Mouse (Mus musculus): ENCODE measurements at regions not wholly inside any gene's neighbourhood (a gene's known extent, or its start where the extent isn't known, plus 50 kb on each side); places are given as distances from the start of the nearest gene placed in this dataset.

- no peak for DNase-seq (ENCODE audit: inconsistent ontology term)
These were observed 225.4 kb upstream of the Galnt5 start for GRCm38 (mm10) chr2:57772315-57772714.

GRCm38 (mm10) chr2:57776154-57776553 is 221.5 kb upstream of the Galnt5 start:
- no peak for DNase-seq (ENCODE audit: inconsistent ontology term)

GRCm38 (mm10) chr2:57780836-57781235 is 216.8 kb upstream of the Galnt5 start:
- DNase-seq (ENCODE audit: inconsistent ontology term): peak; percentile 87

- DNase-seq (ENCODE audit: inconsistent ontology term): no peak
These were observed 204.0 kb upstream of the Galnt5 start for GRCm38 (mm10) chr2:57793519-57794296.

- DNase-seq (ENCODE audit: inconsistent ontology term): no peak
These were observed 198.4 kb upstream of the Galnt5 start for GRCm38 (mm10) chr2:57799279-57799678.

GRCm38 (mm10) chr2:57807911-57808310 is 189.8 kb upstream of the Galnt5 start:
- peak; percentile 95 for DNase-seq (ENCODE audit: inconsistent ontology term)

GRCm38 (mm10) chr2:57812996-57813395 is 184.7 kb upstream of the Galnt5 start:
- DNase-seq (ENCODE audit: inconsistent ontology term): no peak

GRCm38 (mm10) chr2:57820343-57820742 is 177.3 kb upstream of the Galnt5 start:
- DNase-seq (ENCODE audit: inconsistent ontology term): no peak

GRCm38 (mm10) chr2:57820923-57821322 is 176.8 kb upstream of the Galnt5 start:
- no peak for DNase-seq (ENCODE audit: inconsistent ontology term)

- DNase-seq (ENCODE audit: inconsistent ontology term): no peak
These were observed 169.4 kb upstream of the Galnt5 start for GRCm38 (mm10) chr2:57828284-57828683.

- DNase-seq (ENCODE audit: inconsistent ontology term): peak; percentile 30
These were observed 164.9 kb upstream of the Galnt5 start for GRCm38 (mm10) chr2:57832565-57833355.

- no peak for DNase-seq (ENCODE audit: inconsistent ontology term)
These were observed 152.5 kb upstream of the Galnt5 start for GRCm38 (mm10) chr2:57845135-57845534.

GRCm38 (mm10) chr2:57847707-57848106 is 150.0 kb upstream of the Galnt5 start:
- DNase-seq (ENCODE audit: inconsistent ontology term): no peak

GRCm38 (mm10) chr2:57849338-57850057 is 148.2 kb upstream of the Galnt5 start:
- DNase-seq (ENCODE audit: inconsistent ontology term): no peak

GRCm38 (mm10) chr2:57850058-57850400 is 147.7 kb upstream of the Galnt5 start:
- DNase-seq (ENCODE audit: inconsistent ontology term): no peak

- peak; percentile 19 for DNase-seq (ENCODE audit: inconsistent ontology term)
These were observed 141.1 kb upstream of the Galnt5 start for GRCm38 (mm10) chr2:57856524-57857107.

GRCm38 (mm10) chr2:57865289-57865688 is 132.4 kb upstream of the Galnt5 start:
- DNase-seq (ENCODE audit: inconsistent ontology term): no peak

GRCm38 (mm10) chr2:57868046-57868445 is 129.6 kb upstream of the Galnt5 start:
- DNase-seq (ENCODE audit: inconsistent ontology term): no peak

- DNase-seq (ENCODE audit: inconsistent ontology term): no peak
These were observed 97.5 kb upstream of the Galnt5 start for GRCm38 (mm10) chr2:57900168-57900567.

- no peak for DNase-seq (ENCODE audit: inconsistent ontology term)
These were observed 97.0 kb upstream of the Galnt5 start for GRCm38 (mm10) chr2:57900580-57901247.

- no peak for DNase-seq (ENCODE audit: inconsistent ontology term)
These were observed 92.5 kb upstream of the Galnt5 start for GRCm38 (mm10) chr2:57905184-57905583.
